Mouse (Mus musculus) intestine, embryonic 16.5 days (tissue): ENCODE measurements around the gene Gm17577. TPM values are rescaled to one million over a fixed set of nuclear protein-coding genes. Genes with fewer than 3 reads are reported as not detected.
"Not testable (repeated sequence)": the region's sequence is repeated elsewhere in the genome, so short reads cannot be mapped to it uniquely, and the experiment has no call there.

Experiments used
- ATAC-seq: fragments of 200-750 bp; cut with Nextera tagmentation; 2 replicates; pipeline ENCODE4 v1.8.0; 2017; ENCODE audit warnings: moderate TSS enrichment, moderate library complexity
- H3K27ac ChIP-seq: fragments of 300-500 bp; sonication (generic); 2 replicates; pipeline ENCODE4 v1.5.1; 2014; ENCODE audit warnings: mild to moderate bottlenecking, low read length
- H3K27me3 ChIP-seq: fragments of 300-500 bp; sonication (generic); replicated peaks from 2 replicates; pipeline ENCODE4 v1.6.1; 2014; ENCODE audit warnings: low read length, control low read depth, mixed read lengths; ENCODE audit not compliant: control insufficient read depth, insufficient read depth
- H3K36me3 ChIP-seq: fragments of 300-500 bp; sonication (generic); 2 replicates; pipeline ENCODE4 v1.6.1; 2014; ENCODE audit warnings: low read length, control low read depth; ENCODE audit not compliant: control insufficient read depth, insufficient read depth
- H3K4me1 ChIP-seq: fragments of 300-500 bp; sonication (generic); 2 replicates; pipeline ENCODE4 v1.6.1; 2014; ENCODE audit warnings: low read length, control low read depth, mixed read lengths; ENCODE audit not compliant: control insufficient read depth, insufficient read depth
- H3K4me2 ChIP-seq: fragments of 300-500 bp; sonication (generic); 2 replicates; pipeline ENCODE4 v1.6.1; 2014; ENCODE audit warnings: low read depth, low read length, control low read depth
- H3K4me3 ChIP-seq: fragments of 300-500 bp; sonication (generic); 2 replicates; pipeline ENCODE4 v1.5.1; 2014; ENCODE audit warnings: mild to moderate bottlenecking, low read length
- H3K9ac ChIP-seq: fragments of 300-500 bp; sonication (generic); 2 replicates; pipeline ENCODE4 v1.6.1; 2014; ENCODE audit warnings: low read depth, low read length
- H3K9me3 ChIP-seq: fragments of 300-500 bp; sonication (generic); 2 replicates; pipeline ENCODE4 v1.6.1; 2016; ENCODE audit warnings: low read length, control low read depth; ENCODE audit not compliant: control insufficient read depth
- WGBS: fragments of 180-500 bp; shearing (Covaris S2); extraction: QIAGEN DNeasy Blood & Tissue Kit; methylation state at CpG from one replicate; pipeline ENCODE4 v1.1.7; 2014; 5-methylcytosine and 5-hydroxymethylcytosine counted together
- polyA plus RNA-seq: library from polyadenylated mRNA; unstranded; fragments of >200 nt; fragmentation: Nextera tagmentation; extraction: Ambion mirVana; gene quantifications from 2 replicates; pipeline ENCODE4 v1.2.1, GENCODE M21; 2015

Gm17577 gene
- polyA plus RNA-seq, result not detected in 2 replicates

GRCm38 (mm10) chrX:123246807-123247206 is at the start of gene Gm17577:
TSS of gene Gm17577 (minus strand) at chrX:123246907.
- not testable (repeated sequence) for H3K9ac ChIP-seq, H3K4me2 ChIP-seq, H3K4me1 ChIP-seq, H3K27me3 ChIP-seq, ATAC-seq, H3K4me3 ChIP-seq, H3K9me3 ChIP-seq, H3K36me3 ChIP-seq, H3K27ac ChIP-seq
- no CpG with 5 or more reads among the region's 3 CpGs for WGBS

DNA sequence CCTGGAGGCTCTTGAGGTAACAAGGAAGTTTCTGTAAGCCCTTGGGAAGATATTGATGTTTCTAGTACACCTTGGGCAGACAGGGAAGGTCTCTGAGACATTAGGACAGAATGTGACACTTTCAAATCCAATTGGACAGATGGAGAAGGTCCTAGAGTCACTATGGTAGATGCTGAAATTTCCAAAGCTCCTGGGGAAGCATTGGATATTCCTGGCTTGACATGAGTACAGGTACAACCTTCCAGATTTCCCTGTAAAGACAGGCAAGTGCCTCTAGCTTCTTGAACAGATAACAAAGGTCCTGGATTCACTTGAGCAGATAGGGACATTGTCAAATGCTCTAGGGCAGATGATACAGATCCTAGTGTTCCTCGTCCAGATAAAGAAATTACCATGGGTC is 24.3 kb downstream of the Gm17577 start, which contains the start of gene Srsx:
Gene Srsx, minus strand, starts transcription at position 101 of the 400 bp plus-strand sequence.
- H3K9me3 ChIP-seq, H3K27ac ChIP-seq, H3K27me3 ChIP-seq, H3K36me3 ChIP-seq, H3K9ac ChIP-seq, H3K4me1 ChIP-seq, H3K4me2 ChIP-seq, H3K4me3 ChIP-seq, ATAC-seq: not testable (repeated sequence)
- no CpG with 5 or more reads among the region's 1 CpGs for WGBS

Other genes with a start within 250 kb of the Gm17577 start
- gene Gm17521, start 217.2 kb downstream of the Gm17577 start, polyA plus RNA-seq, result not detected in 2 replicates
- gene Cldn34c1, start 143.4 kb downstream of the Gm17577 start, polyA plus RNA-seq, result 6.5 TPM in 2 replicates
- gene Srsx, start 24.4 kb downstream of the Gm17577 start, polyA plus RNA-seq, result not detected in 2 replicates